ENCODE assay signal across 6 mouse cellular contexts in the genomic region with DNA sequence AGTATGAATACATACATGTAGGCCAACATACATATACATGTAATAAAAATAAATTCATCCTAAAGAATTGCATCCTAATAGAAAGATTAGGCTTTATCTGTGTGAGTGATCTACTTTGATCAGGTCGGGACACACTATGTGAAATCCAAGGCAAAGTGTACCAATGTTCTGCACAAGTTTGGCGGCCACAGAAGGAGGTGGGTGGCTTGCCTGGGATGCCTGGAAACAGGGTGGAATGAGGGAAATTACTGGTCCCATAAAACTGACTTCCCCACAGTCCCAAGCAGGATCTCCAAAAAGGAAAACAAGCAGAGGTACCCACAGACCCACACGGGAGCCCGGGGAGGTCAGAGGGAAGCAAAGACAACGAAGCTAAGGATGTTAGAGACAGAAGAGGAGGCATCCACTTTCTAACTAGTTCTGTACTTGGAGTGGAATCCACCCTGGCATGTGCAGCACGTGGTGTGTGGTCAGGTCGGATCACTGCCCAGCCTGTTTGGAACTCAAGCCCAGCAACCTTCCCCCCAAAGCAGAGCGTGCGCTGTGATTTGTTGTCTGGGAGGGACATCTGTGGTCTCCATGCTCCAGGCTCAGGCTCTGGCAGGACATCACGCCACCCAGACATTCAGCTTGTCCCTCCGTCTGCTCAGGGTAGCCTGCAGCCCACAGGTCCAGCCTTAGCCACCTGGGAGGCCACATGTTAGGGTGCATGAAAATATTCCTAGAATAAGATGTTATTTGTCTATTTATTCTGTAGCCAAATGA.
"Had no signal": no experiment of that assay in that cellular context is flagged by ENCODE, and none has a peak within 500 bp of the region (broad histone marks: within the 10 kb centered on the region; RNA-seq: fewer than 3 reads in every experiment).

No protein-coding gene starts in this region.

- DNase-seq: kidney, adult 9 months; kidney, postnatal 36 days; liver, embryonic 13.5 days; liver, postnatal 0 days; lung, postnatal 14 days; thymus, postnatal 14 days had no signal
